Mouse (Mus musculus): ENCODE data around the gene 1700020D05Rik.

The 1700020D05Rik gene

DNA sequence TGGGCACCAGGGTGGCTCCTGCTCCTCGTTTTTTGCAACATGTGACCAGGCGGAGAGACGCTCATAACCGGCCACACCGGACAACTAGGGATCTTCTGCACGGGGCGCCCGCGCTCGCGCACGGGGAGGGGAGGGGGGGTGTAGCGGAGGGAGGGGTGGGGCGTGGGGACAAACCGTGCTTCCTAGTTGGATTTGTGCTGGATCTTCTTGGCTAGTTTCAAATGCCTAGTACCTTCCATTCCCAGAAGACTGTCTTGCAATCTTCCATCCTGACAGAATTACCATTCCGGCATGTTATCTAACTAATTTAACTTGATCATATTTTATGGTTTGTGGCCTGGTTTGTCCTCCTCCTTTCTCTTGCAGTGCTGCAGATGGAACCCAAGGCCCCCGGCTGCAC is at the start of gene 1700020D05Rik:
1700020D05Rik (minus strand) TSS at position 101 of the 400 bp plus-strand sequence.
- no peak for DNase-seq (ENCODE audit: low spot score)

DNA sequence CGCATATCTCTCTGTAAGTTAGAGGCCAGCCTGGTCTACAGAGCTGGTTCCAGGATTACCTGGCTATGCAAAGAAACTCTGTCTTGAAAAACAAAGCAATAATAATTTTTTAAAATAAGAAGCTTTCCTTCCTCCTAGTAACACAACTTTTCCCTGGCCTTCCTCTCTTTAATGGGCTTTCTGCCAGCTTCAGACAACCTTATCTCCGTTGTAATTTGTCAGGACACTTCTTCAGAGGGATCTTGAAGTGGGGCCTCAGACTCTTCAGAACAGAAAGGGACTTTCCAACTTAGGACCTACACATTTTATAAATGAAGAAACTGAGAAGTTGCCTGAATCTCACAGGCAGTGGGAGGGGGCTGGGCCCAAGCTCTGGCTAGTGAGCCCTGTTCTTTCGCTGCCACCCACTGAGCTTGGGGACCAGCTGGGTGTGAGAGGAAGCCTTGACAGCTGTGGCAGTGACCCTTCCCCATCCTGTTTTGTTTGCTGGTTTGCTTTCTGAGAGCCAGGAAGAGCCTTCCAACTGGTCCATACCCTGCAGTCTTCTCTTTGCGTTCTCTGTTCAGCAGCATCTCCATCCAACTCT is 44.0 kb upstream of the 1700020D05Rik start:
- no peak for DNase-seq (ENCODE audit: low spot score)

DNA sequence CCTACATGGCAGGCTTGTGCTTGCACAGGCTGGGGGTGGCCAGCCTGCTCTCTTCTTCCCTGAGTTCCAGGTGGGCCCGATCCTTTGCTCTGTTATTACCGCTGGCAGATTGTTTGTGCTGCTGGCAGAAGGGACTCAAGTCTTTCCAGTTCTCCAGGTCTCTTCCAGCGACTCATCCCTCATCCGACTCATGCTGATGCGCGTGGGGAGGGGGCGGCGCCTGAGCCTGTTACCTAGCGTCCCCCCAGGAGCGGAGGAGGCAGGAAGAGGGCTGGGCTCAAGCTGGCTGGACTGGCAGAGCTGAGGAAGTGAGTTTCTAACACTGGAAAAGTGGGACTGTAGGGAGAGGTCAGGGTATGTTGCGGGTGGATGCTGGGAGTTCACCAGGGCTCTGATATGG is 40.4 kb upstream of the 1700020D05Rik start:
- no peak for DNase-seq (ENCODE audit: low spot score)

DNA sequence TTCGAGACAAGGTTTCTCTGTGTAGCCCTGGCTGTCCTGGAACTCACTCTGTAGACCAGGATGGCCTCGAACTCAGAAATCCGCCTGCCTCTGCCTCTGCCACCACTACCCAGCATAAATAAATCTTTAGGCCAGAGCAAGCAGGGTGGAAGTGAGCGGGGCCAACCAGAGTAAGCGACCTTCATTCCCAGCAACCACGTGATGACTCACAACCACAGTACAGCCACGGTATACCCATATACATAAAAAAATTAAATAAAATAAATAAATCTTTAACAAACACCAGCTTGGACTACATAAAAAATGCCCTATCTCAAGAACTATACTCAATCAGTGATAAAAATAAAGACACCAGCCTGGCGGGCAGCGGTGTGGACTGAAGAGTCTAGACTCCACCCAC is 39.8 kb upstream of the 1700020D05Rik start:
- no peak for DNase-seq (ENCODE audit: low spot score)

DNA sequence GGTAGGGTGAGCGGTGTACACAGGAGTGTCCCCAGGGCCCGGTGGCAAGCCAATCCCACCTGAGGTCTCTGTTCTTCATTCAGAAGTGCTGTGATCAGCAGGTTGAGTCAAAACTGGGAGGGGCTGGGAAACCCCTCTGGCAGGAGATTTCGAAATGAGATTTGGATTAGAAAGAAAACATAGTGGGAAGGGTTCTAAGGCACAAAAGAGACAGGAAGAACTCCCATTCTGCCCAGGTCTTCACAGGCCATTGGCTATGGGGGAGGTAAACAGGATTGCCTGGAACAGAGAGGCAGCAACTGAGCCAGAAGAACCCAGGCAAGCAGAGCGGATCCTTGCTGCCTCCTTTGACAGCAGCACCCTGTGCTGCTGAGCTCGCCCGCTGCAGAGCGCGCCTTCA is 35.2 kb upstream of the 1700020D05Rik start:
- no peak for DNase-seq (ENCODE audit: low spot score)

DNA sequence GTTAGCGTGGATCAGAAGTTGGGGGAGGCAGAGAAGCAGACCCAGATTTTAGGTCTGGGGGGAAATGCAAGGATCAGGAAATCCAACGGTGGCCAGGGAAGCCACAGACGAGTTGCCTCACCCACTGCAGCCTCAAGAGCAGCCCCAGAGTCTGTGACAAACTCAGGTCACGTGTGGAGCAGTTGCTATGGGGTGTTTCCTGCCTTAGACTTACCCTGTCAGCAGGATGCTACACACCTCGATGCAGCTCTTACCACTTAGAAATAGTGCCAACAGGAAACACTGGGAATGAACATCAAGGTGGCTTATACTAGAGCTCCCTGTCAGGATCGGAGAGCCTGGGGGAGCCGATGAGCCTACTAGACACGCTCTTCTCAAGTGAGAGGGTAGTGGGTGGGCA is 28.9 kb upstream of the 1700020D05Rik start:
- DNase-seq (ENCODE audit: low spot score) = no peak

DNA sequence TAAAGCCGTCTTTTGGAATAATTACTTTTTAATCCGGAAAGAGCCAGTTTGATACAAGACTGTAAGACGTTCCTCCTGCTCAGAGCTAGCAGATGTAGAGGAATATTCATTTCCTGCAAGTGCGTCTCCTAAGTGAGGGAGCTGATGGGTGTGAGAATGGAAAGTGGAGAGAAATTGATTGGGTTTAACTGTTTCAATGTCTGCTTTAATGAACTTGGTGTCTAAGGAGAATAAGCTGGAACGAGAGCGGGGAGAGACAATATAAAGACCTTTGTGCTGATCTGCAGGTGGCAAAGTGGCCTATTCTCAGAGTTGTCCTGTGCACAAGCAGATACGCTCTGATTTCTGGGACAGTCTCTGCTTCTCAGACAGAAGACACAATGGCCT is 26.5 kb upstream of the 1700020D05Rik start:
- DNase-seq (ENCODE audit: low spot score) = no peak

DNA sequence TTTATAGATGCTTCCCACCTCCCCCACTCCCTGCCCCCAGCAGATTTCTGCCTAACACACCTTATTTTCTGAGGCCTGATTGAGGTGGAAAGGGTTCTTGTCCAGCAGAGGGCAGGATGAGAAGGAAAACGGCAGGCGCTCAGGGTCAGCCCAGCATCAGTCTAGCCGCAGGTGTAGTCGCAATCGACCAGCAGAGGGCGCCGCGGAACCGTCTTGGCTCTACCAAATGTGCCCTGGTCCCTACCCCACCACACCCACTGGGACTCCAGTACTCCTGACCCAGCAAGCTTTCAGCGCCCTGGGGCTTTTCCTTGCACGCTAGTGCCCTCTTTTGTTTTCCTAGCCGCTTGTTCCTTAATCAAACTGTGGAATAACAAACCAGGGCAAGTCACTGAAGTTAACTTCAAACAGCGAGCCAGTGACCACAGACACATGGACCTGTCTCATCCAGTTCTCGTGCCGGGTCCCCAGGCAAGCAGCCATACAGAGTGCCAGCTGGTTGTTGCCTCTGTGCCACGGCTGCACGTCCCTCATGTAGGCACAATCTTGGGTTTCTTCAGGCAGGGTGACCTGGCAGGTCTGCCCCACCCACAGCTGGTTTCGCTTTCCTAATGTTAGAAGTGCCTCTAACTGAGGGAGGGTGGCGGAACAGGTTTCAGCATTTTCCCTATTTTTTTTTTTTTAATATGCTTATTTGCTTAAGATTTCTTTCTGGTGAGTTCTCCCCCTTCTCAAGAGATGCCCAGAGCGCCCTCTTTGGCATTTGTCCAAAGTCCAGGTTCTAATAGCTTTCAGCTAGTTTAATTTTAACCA is 25.9 kb upstream of the 1700020D05Rik start:
- DNase-seq (ENCODE audit: low spot score) = peak; percentile 80

DNA sequence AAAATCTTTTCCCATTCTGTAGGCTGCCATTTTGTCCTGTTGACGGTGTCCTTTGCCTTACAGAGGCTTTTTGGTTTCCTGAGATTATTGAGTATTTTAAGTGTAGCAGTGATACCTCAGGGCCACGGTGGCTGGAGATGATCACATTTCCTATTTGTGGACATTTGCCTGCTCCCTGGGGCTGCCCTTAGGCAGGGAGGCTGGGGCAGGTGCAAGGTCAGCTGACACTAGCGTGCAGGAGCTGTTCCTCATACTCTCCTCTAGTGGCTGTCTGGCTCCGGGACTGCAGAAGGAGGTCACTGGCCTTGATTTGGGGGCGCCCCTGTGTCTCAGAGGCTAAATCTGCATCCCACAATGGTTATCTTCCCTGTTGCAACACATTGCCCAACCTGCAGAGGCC is 21.6 kb upstream of the 1700020D05Rik start:
- DNase-seq (ENCODE audit: low spot score) = no peak

DNA sequence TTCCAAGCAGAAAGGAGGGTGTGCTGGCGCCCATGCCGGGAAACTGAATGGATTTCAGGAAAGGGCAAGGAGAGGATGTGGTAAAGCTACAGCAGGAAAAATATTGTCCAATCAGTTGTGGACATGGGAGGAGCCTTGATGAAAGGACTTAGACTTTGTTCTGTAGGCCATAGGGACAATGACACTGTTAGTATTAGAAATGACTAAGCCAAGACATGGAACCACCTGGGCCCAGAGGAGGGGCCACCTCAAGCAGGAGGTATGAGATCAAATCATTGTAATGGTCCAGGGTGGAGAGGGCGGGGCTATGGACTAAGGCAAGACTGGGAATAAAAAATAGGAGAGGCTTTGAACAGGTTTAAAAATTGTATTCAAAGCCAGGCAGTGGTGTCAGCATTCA is 15.1 kb upstream of the 1700020D05Rik start:
- no peak for DNase-seq (ENCODE audit: low spot score)

DNA sequence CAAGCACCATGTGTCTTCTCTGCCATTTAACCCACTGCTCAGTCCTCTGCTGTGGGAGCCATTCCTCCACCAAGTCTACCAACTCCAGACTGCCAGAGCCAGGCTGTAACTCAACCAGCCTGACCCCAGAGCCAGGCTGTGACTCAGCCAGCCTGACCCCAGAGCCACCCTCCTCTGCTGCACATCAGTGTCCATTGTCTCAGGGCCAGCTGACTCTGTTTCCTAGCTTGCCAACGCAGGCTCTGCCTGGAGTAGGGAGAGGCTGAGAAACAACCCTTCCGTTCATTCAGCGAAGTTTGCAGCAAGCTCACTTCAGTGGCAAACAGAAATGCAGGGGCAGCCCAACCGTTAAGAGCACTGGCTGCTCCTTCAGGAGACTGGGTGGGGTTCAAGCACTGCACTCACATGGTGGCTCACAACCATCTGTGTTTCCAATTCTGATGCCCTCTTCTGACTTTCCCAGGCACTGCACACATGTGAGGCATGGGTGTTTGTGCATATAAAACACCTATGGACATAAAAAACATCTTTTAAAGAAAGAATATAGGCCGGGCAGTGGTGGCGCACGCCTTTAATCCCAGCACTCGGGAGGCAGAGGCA is 13.4 kb upstream of the 1700020D05Rik start:
- no peak for DNase-seq (ENCODE audit: low spot score)

DNA sequence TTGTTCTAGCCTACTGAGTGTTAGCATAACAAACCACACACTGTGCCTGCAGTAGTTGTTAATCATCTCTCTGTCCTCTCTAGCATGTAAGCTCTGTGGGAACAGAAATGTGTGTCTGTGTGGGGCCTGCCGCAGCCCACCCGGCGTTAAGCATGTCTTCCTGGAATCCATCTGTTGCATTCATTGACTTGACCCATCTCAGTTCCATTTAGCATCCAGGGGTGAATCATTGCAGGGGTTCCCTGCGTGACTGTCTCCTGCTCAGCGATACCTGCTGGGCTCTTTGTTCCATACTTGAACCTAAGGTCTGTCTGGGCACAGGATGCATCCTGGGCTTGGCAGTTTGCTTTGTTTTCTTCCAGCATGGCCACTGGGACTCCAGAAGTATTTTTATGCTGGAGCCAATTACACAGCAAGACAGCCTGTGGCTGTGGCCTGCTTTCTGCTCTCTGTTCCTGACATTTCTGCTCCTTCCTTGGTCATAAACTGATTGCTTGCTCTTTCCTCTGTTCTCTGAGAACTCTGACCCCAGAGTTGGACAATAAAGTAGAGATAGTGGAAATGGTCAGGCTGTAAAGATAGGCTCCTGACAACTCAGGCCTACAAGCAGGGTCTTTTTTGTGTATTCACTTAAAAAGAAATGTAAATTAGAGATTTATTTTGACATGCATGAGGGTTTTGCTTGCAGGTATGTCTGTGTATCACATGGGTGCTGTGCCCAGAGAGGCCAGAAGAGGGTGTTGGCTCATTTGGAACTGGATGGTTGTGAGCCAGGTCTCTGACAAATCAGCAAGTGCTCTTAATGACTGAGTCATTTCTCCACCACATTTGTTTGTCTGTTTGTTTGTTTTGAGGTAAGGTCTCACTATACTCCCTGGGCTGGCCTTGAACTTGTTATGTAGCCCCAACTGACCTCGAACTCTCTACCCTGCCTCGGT is 12.5 kb upstream of the 1700020D05Rik start:
- DNase-seq (ENCODE audit: low spot score) = no peak

DNA sequence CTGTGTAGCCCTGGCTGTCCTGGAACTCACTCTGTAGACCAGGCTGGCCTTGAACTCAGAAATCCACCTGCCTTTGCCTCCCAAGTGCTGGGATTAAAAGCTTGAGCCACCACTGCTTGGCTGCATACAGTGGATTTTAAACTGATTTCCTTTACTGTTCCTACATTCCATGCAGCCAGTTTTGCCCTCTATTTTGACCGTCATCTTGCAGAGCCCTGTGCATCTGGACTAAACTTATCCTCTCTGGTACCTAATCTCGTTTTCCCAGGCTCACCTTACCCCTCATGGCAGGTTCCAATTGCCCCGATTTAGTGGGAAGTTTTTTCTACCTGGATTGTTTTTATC is 9.4 kb upstream of the 1700020D05Rik start:
- no peak for DNase-seq (ENCODE audit: low spot score)

DNA sequence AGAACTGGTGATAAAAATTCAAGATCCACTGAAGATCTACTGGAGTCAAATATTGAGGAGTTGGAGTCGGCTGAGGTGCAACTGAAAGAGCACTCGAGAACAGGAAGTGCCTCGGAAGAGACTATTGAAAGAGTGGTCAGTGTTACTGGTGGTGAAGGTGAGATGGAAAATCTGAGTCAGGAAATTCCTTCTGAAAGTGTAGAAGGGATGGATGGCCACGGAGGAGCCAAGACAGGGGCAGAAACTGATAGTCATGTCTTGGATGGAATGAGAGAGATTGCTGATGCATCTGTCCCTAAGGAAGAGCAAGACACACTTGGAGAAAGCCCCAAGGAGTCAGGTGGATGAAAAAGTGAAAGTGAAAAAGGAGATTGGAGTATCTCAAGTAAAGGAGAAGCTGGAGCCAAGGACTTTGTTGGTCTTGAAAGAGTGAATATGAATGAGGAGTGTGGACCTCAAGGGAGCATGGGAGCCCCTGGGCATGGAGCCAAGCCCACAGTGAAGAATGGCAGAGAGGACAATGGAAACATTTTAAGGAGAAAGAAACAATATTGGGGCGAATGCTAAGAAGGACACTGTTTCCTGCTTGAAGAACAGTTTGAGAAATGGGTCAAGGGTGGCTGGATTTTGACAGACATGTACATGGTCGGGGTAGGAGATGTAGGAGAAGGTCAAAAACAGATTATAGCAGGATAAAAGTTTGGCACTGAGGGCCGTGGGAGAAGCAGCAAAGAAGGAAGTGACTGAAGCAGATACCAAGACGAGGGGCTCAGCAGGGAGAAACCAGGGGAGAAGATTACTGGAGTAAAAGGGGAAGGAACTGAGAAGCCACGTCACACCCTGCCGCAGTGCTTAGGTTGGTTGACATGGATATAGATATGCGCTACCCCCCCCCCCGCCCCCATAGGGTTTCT is 8.8 kb upstream of the 1700020D05Rik start:
- no peak for DNase-seq (ENCODE audit: low spot score)

DNA sequence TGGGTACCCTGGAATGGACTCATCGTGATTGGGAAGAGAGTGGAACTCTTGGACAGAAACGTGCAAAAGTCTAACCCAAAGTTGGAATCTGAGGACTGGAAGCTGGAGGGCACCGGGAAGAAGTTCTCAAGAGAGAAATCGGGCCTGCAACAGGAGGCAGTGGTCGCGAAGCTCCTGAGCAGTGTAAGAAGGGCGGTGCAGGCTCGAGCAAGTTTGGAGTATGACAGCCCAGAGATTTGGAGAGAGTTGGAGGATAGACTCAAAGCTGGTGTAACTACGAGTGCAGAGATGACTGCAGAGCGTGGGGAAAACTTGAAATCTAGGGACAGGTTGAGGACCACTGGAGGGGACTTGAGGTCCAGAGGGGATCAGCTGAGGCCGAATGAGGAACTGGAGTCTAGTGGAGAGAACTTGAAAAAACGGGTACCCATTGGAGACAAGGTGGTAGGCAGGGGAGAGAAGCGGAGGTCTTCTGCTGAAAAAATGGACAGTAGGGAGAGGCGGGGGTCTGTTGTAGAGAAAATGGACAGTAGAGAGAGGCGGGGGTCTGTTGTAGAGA is 7.6 kb upstream of the 1700020D05Rik start:
- DNase-seq (ENCODE audit: low spot score) = no peak

DNA sequence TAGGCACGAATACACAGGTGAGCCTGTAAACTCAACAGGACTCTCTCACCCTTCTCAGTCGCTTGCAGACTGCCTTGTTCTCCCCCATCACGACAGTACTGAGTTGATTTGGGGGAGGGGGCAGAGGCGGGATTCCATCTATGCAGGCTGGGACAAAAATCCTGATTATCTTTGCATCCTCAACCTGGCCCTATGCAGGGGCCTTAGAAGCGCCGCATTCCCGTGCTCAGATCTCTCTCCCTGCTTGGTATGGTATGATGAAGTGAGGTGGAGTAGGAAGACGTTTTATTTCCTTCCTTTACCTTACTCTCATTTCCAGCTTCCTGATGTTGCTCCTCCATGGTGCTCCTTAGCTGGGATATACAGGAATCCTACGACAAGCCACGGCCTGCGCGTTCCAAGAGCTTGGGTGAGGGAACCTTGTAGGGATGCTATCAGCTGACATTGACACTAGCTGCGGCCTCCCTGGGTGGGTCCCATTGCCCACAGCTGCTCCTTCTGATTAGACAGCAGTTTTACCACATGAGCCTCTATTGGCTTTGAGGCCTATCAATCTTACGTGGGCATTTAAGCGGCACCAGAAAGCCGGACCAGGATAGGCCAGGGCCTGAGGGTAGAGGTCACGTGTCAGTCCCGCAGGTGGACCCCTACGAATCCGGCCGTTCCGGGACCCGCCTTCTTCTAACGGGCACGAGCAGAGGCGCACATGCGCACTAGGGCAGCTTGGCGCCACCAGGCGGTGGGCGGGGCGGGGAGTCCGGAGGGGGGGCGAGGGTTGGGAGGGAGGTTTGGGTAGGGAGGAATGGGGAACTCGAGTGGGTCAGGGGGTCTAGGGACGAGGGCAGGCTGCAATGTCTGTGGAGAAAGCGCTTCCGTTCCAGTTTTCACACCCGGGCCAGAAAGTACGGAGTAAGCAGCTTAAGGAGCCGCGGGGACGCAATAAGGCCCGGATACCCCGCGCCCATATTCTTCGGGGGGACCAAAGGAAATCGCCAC is 6.7 kb upstream of the 1700020D05Rik start, which contains the start of gene Snx32:
Snx32 (minus strand) TSS at position 508 of the 996 bp plus-strand sequence.
- DNase-seq (ENCODE audit: low spot score) = peak; percentile 99

DNA sequence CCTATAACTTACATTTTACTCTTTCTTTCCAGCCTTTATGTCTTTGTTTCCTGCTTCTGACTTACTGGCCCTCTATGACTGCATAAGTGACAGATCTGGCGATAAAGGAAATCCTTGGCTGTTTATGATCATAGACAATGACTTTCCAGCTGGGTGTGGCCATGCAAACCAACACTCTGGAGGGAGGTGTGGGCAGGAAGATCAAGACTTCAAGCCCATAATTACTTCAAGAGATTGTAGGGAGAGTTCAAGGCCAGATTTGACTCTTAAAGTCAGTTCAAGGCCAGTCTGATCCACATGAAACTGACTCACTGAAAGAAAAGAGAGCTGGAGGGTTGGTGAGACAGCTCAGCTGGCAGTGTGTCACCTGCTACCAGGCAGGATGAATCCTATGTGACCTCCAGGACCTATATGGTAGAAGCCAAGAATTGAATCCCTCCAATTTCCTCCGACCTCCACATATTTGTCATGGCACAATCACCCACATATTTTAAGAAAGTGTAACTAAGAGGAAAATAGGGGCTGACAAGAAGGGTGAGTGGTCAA is 3.2 kb downstream of the 1700020D05Rik start:
- DNase-seq (ENCODE audit: low spot score) = no peak

DNA sequence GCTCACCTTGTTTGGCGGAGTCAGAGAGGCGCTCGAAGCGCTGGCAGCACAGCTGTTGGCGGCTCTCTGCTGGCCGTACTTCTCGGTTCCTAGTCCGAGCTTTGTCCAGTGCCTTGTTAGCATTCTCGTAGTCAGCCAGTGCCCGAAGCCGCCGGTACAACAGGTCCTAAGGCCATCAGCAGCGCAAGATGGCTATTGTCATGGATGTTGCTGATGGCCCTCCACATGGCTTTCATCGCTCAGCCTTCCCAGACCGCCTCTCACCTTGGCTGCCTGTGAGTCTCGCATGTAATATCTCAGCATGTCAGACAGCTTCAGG is 7.6 kb downstream of the 1700020D05Rik start:
- DNase-seq (ENCODE audit: low spot score) = no peak

DNA sequence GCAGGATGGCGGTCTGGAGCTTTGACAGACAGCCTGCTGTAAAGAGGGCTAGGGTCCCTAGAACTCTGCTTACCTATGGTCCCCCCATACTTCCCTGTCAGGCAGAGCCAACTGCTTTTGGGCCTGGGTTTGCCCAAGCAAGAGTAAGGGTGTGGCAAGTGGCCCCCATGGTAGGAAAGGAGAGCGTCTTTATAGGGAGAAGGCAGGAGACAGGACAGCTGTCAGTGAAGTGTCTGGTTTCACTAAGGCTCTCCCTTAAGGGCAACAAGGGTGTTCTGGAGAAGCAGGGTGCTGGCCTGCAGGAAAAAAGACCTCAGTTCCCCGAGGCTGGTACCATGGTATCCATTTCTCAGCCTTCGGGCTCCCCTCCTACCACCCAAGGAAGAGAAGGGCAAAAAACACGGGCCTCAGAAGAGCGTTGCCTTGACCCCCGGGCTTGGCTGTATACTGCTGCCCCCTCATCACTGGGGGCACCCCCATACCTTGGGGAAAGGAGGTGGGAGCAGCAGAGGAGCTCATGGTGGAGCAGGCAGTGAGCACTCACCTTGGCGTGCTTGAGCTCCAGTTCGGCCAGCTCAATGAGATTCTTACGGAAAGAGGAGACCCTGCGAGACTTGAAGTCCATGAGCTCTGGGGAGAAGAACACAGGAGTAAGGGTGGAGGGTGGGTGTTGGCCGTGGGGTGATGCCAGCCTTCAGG is 8.1 kb downstream of the 1700020D05Rik start:
- DNase-seq (ENCODE audit: low spot score) = no peak

Data from left cerebral cortex, adult 11 months (tissue).